10 mouse cellular contexts compared by ENCODE assay signal in genomic region chr12:32893212-32893611, GRCm38 (mm10).
DNase-seq lines count a peak whose midpoint lies in the region; ATAC-seq lines count a peak whose summit lies in the region.
"Had no signal": no experiment of that assay in that cellular context is flagged by ENCODE, and none has a peak within 500 bp of the region (broad histone marks: within the 10 kb centered on the region; RNA-seq: fewer than 3 reads in every experiment).

No protein-coding gene starts in this region.

- H3K27ac ChIP-seq in hindbrain, embryonic 10.5 days = no peak overlapping the region
- H3K27ac ChIP-seq in hindbrain, embryonic 16.5 days (ENCODE audit: low read depth, low read length) = no peak overlapping the region

- H3K4me2 ChIP-seq in hindbrain, embryonic 16.5 days (ENCODE audit: low read length) = no peak overlapping the region

- no peak for ATAC-seq in hindbrain, embryonic 16.5 days

- peak; percentile 41 for DNase-seq in hindbrain, embryonic 10.5 days (ENCODE audit: low spot score)
- DNase-seq in B cell, adult 2 months = peak; percentile 28 to 30
- peak; percentile 29 for DNase-seq in embryo, embryonic 9.5 days (ENCODE audit: extremely low spot score)
- DNase-seq in lung, postnatal 4 days = peak; percentile 52 to 53
- DNase-seq in frontal cortex, postnatal 14 days (ENCODE audit: low spot score in 2 of 2) = no peak
- no peak for DNase-seq in ovary, postnatal 36 days (ENCODE audit: low spot score)
- DNase-seq in frontal cortex, postnatal 36 days (ENCODE audit: low spot score in 2 of 2) = no peak
- DNase-seq: right cerebral cortex, postnatal 4 days had no signal

- H3K4me3 ChIP-seq in hindbrain, embryonic 10.5 days = no peak overlapping the region
- H3K4me3 ChIP-seq in hindbrain, embryonic 16.5 days (ENCODE audit: low read length) = no peak overlapping the region
- H3K4me3 ChIP-seq: megakaryocyte, embryonic 14.5 days had no signal

- peaks cover 5% of the 10 kb centered on the region; the same call in 1 of the 2 replicates for H3K27me3 ChIP-seq in hindbrain, embryonic 10.5 days (ENCODE audit: insufficient read depth, poor library complexity, severe bottlenecking)
- peaks cover 2% of the 10 kb centered on the region for H3K27me3 ChIP-seq in hindbrain, embryonic 16.5 days (replicated peaks; ENCODE audit: control insufficient read depth, insufficient read depth, low read length)

- H3K4me1 ChIP-seq in hindbrain, embryonic 10.5 days (replicated peaks) = peaks cover 5% of the 10 kb centered on the region
- H3K4me1 ChIP-seq in hindbrain, embryonic 16.5 days (ENCODE audit: control insufficient read depth, insufficient read depth, low read depth, low read length) = peaks cover 2% of the 10 kb centered on the region

- H3K36me3 ChIP-seq in hindbrain, embryonic 10.5 days = no peaks in the 10 kb centered on the region
- H3K36me3 ChIP-seq in hindbrain, embryonic 16.5 days (ENCODE audit: control insufficient read depth, insufficient read depth, low read length) = no peaks in the 10 kb centered on the region

- H3K9ac ChIP-seq in hindbrain, embryonic 16.5 days (ENCODE audit: low read depth, low read length) = no peak overlapping the region

- no peaks in the 10 kb centered on the region for H3K9me3 ChIP-seq in hindbrain, embryonic 10.5 days
- no peaks in the 10 kb centered on the region for H3K9me3 ChIP-seq in hindbrain, embryonic 16.5 days (ENCODE audit: control insufficient read depth, low read length)
- H3K9me3 ChIP-seq: megakaryocyte, embryonic 14.5 days had no signal

- WGBS in hindbrain, embryonic 10.5 days = 43% methylated on average over 12 of the region's 12 CpGs
- 43% methylated on average over 12 of the region's 12 CpGs for WGBS in hindbrain, embryonic 16.5 days

Comparison
In these comparisons a context has a peak if more than half of its experiments do, and no peak if none do; other contexts are left out.
1. DNase-seq: peak in hindbrain, embryonic 10.5 days (single experiment), B cell, adult 2 months (2 of 2), embryo, embryonic 9.5 days (single experiment) and lung, postnatal 4 days (2 of 2); none in frontal cortex, postnatal 14 days (0 of 2), ovary, postnatal 36 days (single experiment) and frontal cortex, postnatal 36 days (0 of 2).